Mouse (Mus musculus): Measurements from ENCODE around the gene E130218I03Rik. TPM values are rescaled to one million over a fixed set of nuclear protein-coding genes. Genes with fewer than 3 reads are reported as not detected.

E130218I03Rik gene
- polyA plus RNA-seq, 1 experiment = 0.43 TPM

- peak overlapping the region; percentile 77 for H3ac ChIP-seq (ENCODE audit: control insufficient read depth, insufficient read length)
- peaks cover 8% of the 10 kb centered on the region for H3K36me3 ChIP-seq (ENCODE audit: control insufficient read depth, insufficient read depth)
- TF ChIP-seq CEBPB (IDR thresholded peaks at IDR 0.05; ENCODE audit: insufficient read depth, poor library complexity, severe bottlenecking) (no peak), TCF3 (IDR thresholded peaks at IDR 0.05; ENCODE audit: insufficient read length, low read depth) (no peak), TCF12 (IDR thresholded peaks at IDR 0.05; ENCODE audit: insufficient read depth, poor library complexity, severe bottlenecking) (no peak), SRF (IDR thresholded peaks at IDR 0.05; ENCODE audit: control insufficient read depth, insufficient read length, low read depth) (no peak), USF1 (IDR thresholded peaks at IDR 0.05; ENCODE audit: low read depth) (no peak), MYOG (IDR thresholded peaks at IDR 0.05; ENCODE audit: control insufficient read depth in 1 of 3, insufficient read depth in 1 of 3, insufficient read length in 2 of 3, low read depth in 2 of 3) (no peak)
- no peaks in the 10 kb centered on the region for H3K79me2 ChIP-seq (ENCODE audit: control insufficient read depth, insufficient read depth)
- peak overlapping the region; percentile 50 for H3K4me3 ChIP-seq
- no peaks in the 10 kb centered on the region for H3K27me3 ChIP-seq (ENCODE audit: control insufficient read depth, insufficient read depth, insufficient read length)
- H3K4me2 ChIP-seq (ENCODE audit: low read depth) = peak overlapping the region; percentile 87
Observed at GRCm38 (mm10) chr4:134288397-134289256, 45.2 kb downstream of the E130218I03Rik start.

GRCm38 (mm10) chr4:134292067-134292466 is 48.6 kb downstream of the E130218I03Rik start:
- Histone ChIP-seq H3ac (ENCODE audit: control insufficient read depth, insufficient read length) (no peak overlapping the region), H3K27me3 (ENCODE audit: control insufficient read depth, insufficient read depth, insufficient read length) (no peaks in the 10 kb centered on the region), H3K79me2 (ENCODE audit: control insufficient read depth, insufficient read depth) (no peaks in the 10 kb centered on the region)

GRCm38 (mm10) chr4:134293061-134293691 is 49.7 kb downstream of the E130218I03Rik start:
- Histone ChIP-seq H3ac (ENCODE audit: control insufficient read depth, insufficient read length) (no peak overlapping the region), H3K4me3 (no peak overlapping the region), H3K4me2 (ENCODE audit: low read depth) (no peak overlapping the region), H3K27me3 (ENCODE audit: control insufficient read depth, insufficient read depth, insufficient read length) (no peaks in the 10 kb centered on the region), H3K36me3 (ENCODE audit: control insufficient read depth, insufficient read depth) (no peaks in the 10 kb centered on the region), H3K79me2 (ENCODE audit: control insufficient read depth, insufficient read depth) (no peaks in the 10 kb centered on the region)
- peak in 1 of 3 experiments; percentile 2 for TF ChIP-seq MYOD1 (IDR thresholded peaks at IDR 0.05; ENCODE audit: control insufficient read depth in 1 of 3, insufficient read length in 2 of 3, low read depth in 2 of 3)
- no peak for TF ChIP-seq POLR2AphosphoS2 (IDR thresholded peaks at IDR 0.05; ENCODE audit: insufficient read length, low read depth)

More at GRCm38 (mm10) chr4:134292067-134292466, 48.6 kb downstream of the E130218I03Rik start:
- TF ChIP-seq TCF12 (IDR thresholded peaks at IDR 0.05; ENCODE audit: insufficient read depth, poor library complexity, severe bottlenecking) (no peak), USF1 (IDR thresholded peaks at IDR 0.05; ENCODE audit: low read depth) (no peak), SRF (IDR thresholded peaks at IDR 0.05; ENCODE audit: control insufficient read depth, insufficient read length, low read depth) (no peak), MYOD1 (IDR thresholded peaks at IDR 0.05; ENCODE audit: control insufficient read depth in 1 of 3, insufficient read length in 2 of 3, low read depth in 2 of 3) (no peak), REST (IDR thresholded peaks at IDR 0.05; ENCODE audit: insufficient read depth, insufficient read length) (no peak), MYOG (IDR thresholded peaks at IDR 0.05; ENCODE audit: control insufficient read depth in 1 of 3, insufficient read depth in 1 of 3, insufficient read length in 2 of 3, low read depth in 2 of 3) (no peak), CEBPB (IDR thresholded peaks at IDR 0.05; ENCODE audit: insufficient read depth, poor library complexity, severe bottlenecking) (no peak), TCF3 (IDR thresholded peaks at IDR 0.05; ENCODE audit: insufficient read length, low read depth) (no peak), MAX (IDR thresholded peaks at IDR 0.05; ENCODE audit: low read depth) (no peak), POLR2A (IDR thresholded peaks at IDR 0.05; ENCODE audit: insufficient read length, low read depth) (no peak), E2F4 (IDR thresholded peaks at IDR 0.05; ENCODE audit: insufficient read depth) (no peak), POLR2AphosphoS2 (IDR thresholded peaks at IDR 0.05; ENCODE audit: insufficient read length, low read depth) (no peak)
- H3K4me3 ChIP-seq = no peak overlapping the region
- no peak overlapping the region for H3K4me2 ChIP-seq (ENCODE audit: low read depth)
- H3K36me3 ChIP-seq (ENCODE audit: control insufficient read depth, insufficient read depth) = no peaks in the 10 kb centered on the region

GRCm38 (mm10) chr4:134293692-134294163 is 50.3 kb downstream of the E130218I03Rik start:
- Histone ChIP-seq H3K36me3 (ENCODE audit: control insufficient read depth, insufficient read depth) (no peaks in the 10 kb centered on the region), H3K4me3 (no peak overlapping the region), H3K27me3 (ENCODE audit: control insufficient read depth, insufficient read depth, insufficient read length) (no peaks in the 10 kb centered on the region), H3ac (ENCODE audit: control insufficient read depth, insufficient read length) (no peak overlapping the region), H3K79me2 (ENCODE audit: control insufficient read depth, insufficient read depth) (no peaks in the 10 kb centered on the region), H3K4me2 (ENCODE audit: low read depth) (no peak overlapping the region)
- no peak for TF ChIP-seq REST (IDR thresholded peaks at IDR 0.05; ENCODE audit: insufficient read depth, insufficient read length)
- TF ChIP-seq POLR2AphosphoS2 (IDR thresholded peaks at IDR 0.05; ENCODE audit: insufficient read length, low read depth) = no peak
- no peak for TF ChIP-seq E2F4 (IDR thresholded peaks at IDR 0.05; ENCODE audit: insufficient read depth)
- TF ChIP-seq MYOG (IDR thresholded peaks at IDR 0.05; ENCODE audit: control insufficient read depth in 1 of 3, insufficient read depth in 1 of 3, insufficient read length in 2 of 3, low read depth in 2 of 3) = peak in 1 of 3 experiments; percentile 85
- no peak for TF ChIP-seq POLR2A (IDR thresholded peaks at IDR 0.05; ENCODE audit: insufficient read length, low read depth)
- peak; percentile 14 for TF ChIP-seq TCF12 (IDR thresholded peaks at IDR 0.05; ENCODE audit: insufficient read depth, poor library complexity, severe bottlenecking)
- no peak for TF ChIP-seq CEBPB (IDR thresholded peaks at IDR 0.05; ENCODE audit: insufficient read depth, poor library complexity, severe bottlenecking)
- TF ChIP-seq MAX (IDR thresholded peaks at IDR 0.05; ENCODE audit: low read depth) = no peak
- no peak for TF ChIP-seq SRF (IDR thresholded peaks at IDR 0.05; ENCODE audit: control insufficient read depth, insufficient read length, low read depth)
- no peak for TF ChIP-seq USF1 (IDR thresholded peaks at IDR 0.05; ENCODE audit: low read depth)
- no peak for TF ChIP-seq TCF3 (IDR thresholded peaks at IDR 0.05; ENCODE audit: insufficient read length, low read depth)
- TF ChIP-seq MYOD1 (IDR thresholded peaks at IDR 0.05; ENCODE audit: control insufficient read depth in 1 of 3, insufficient read length in 2 of 3, low read depth in 2 of 3) = peak in 1 of 3 experiments; percentile 62

Other genes with a start within 250 kb of the E130218I03Rik start
- gene Dhdds, start 242.7 kb upstream of the E130218I03Rik start, polyA plus RNA-seq (2012; fragmentation: generic; extraction: Trizol) = 30.5 TPM
- 0.16 TPM for gene Lin28a, start 224.8 kb upstream of the E130218I03Rik start, polyA plus RNA-seq (2012; fragmentation: generic; extraction: Trizol)
- not detected for gene Zfp683, start 189.8 kb upstream of the E130218I03Rik start, polyA plus RNA-seq (2012; fragmentation: generic; extraction: Trizol)
- gene Crybg2, start 182.8 kb upstream of the E130218I03Rik start, polyA plus RNA-seq (2012; fragmentation: generic; extraction: Trizol) = 0.58 TPM
- gene Cd52, start 148.6 kb upstream of the E130218I03Rik start, polyA plus RNA-seq (2012; fragmentation: generic; extraction: Trizol) = not detected
- gene Ubxn11, start 141.1 kb upstream of the E130218I03Rik start, polyA plus RNA-seq (2012; fragmentation: generic; extraction: Trizol) = 1.5 TPM
- gene Sh3bgrl3, start 114.9 kb upstream of the E130218I03Rik start, polyA plus RNA-seq (2012; fragmentation: generic; extraction: Trizol) = 262 TPM
- 21.4 TPM for gene Cep85, start 56.5 kb upstream of the E130218I03Rik start, polyA plus RNA-seq (2012; fragmentation: generic; extraction: Trizol)
- not detected for gene Gm7534, start 40.7 kb upstream of the E130218I03Rik start, polyA plus RNA-seq (2012; fragmentation: generic; extraction: Trizol)
- gene Catsper4, start 16.3 kb upstream of the E130218I03Rik start, polyA plus RNA-seq (2012; fragmentation: generic; extraction: Trizol) = not detected
- 0.29 TPM for gene Cnksr1, start 5.3 kb upstream of the E130218I03Rik start, polyA plus RNA-seq (2012; fragmentation: generic; extraction: Trizol)
- gene Zfp593, start 1.9 kb downstream of the E130218I03Rik start, polyA plus RNA-seq (2012; fragmentation: generic; extraction: Trizol) = 15.7 TPM
- gene Gm30191, start 3.3 kb downstream of the E130218I03Rik start, polyA plus RNA-seq (2012; fragmentation: generic; extraction: Trizol) = not detected
- gene Grrp1, start 10.4 kb downstream of the E130218I03Rik start, polyA plus RNA-seq (2012; fragmentation: generic; extraction: Trizol) = 0.17 TPM
- 1.6 TPM for gene Pdik1l, start 44.2 kb downstream of the E130218I03Rik start, polyA plus RNA-seq (2012; fragmentation: generic; extraction: Trizol)
- gene Trim63, start 71.5 kb downstream of the E130218I03Rik start, polyA plus RNA-seq (2012; fragmentation: generic; extraction: Trizol) = 29.1 TPM
- 0.35 TPM for gene Slc30a2, start 99.5 kb downstream of the E130218I03Rik start, polyA plus RNA-seq (2012; fragmentation: generic; extraction: Trizol)
- gene Extl1, start 140.2 kb downstream of the E130218I03Rik start, polyA plus RNA-seq (2012; fragmentation: generic; extraction: Trizol) = 22.4 TPM
- gene Pafah2, start 152.7 kb downstream of the E130218I03Rik start, polyA plus RNA-seq (2012; fragmentation: generic; extraction: Trizol) = 7.1 TPM
- gene Stmn1, start 224.7 kb downstream of the E130218I03Rik start, polyA plus RNA-seq (2012; fragmentation: generic; extraction: Trizol) = 213 TPM

Measured in myocyte (in vitro differentiated cells).